Mouse (Mus musculus) limb, embryonic 10.5 days (tissue): Measurements from ENCODE around the gene Fau. TPM values are rescaled to one million over a fixed set of nuclear protein-coding genes. Genes with fewer than 3 reads are reported as not detected.

Source experiments
- DNase-seq: peaks from one replicate; pipeline ENCODE4 v3.0.0-alpha.2; 2017; ENCODE audit warnings: low spot score
- H3K27ac ChIP-seq: fragments of 300-500 bp; sonication (generic); 2 replicates; pipeline ENCODE4 v1.5.1; 2016; ENCODE audit warnings: mild to moderate bottlenecking
- H3K27me3 ChIP-seq: fragments of 300-500 bp; sonication (generic); 2 replicates; pipeline ENCODE4 v1.6.1; 2016; ENCODE audit warnings: low read depth, mild to moderate bottlenecking; ENCODE audit not compliant: poor library complexity, severe bottlenecking
- H3K36me3 ChIP-seq: fragments of 300-500 bp; sonication (generic); 2 replicates; pipeline ENCODE4 v1.6.1; 2016; ENCODE audit warnings: mild to moderate bottlenecking, moderate library complexity
- H3K4me1 ChIP-seq: fragments of 300-500 bp; sonication (generic); 2 replicates; pipeline ENCODE4 v1.6.1; 2016
- H3K4me3 ChIP-seq: fragments of 300-500 bp; sonication (generic); 2 replicates; pipeline ENCODE4 v1.5.1; 2016; ENCODE audit warnings: mild to moderate bottlenecking, moderate library complexity
- H3K9me3 ChIP-seq: fragments of 300-500 bp; sonication (generic); replicated peaks from 2 replicates; pipeline ENCODE4 v1.6.1; 2016; ENCODE audit warnings: mild to moderate bottlenecking
- WGBS: fragments of 180-500 bp; shearing (Covaris S2); methylation state at CpG from one replicate; pipeline ENCODE4 v1.1.7; 2016; 5-methylcytosine and 5-hydroxymethylcytosine counted together
- polyA plus RNA-seq: library from polyadenylated mRNA; unstranded; fragments of >200 nt; fragmentation: Nextera tagmentation; extraction: Ambion mirVana; gene quantifications from 2 replicates; pipeline ENCODE4 v1.2.1, GENCODE M21; 2016

The Fau gene
- polyA plus RNA-seq, 1 experiment from 2014 or later: 820 TPM

DNA sequence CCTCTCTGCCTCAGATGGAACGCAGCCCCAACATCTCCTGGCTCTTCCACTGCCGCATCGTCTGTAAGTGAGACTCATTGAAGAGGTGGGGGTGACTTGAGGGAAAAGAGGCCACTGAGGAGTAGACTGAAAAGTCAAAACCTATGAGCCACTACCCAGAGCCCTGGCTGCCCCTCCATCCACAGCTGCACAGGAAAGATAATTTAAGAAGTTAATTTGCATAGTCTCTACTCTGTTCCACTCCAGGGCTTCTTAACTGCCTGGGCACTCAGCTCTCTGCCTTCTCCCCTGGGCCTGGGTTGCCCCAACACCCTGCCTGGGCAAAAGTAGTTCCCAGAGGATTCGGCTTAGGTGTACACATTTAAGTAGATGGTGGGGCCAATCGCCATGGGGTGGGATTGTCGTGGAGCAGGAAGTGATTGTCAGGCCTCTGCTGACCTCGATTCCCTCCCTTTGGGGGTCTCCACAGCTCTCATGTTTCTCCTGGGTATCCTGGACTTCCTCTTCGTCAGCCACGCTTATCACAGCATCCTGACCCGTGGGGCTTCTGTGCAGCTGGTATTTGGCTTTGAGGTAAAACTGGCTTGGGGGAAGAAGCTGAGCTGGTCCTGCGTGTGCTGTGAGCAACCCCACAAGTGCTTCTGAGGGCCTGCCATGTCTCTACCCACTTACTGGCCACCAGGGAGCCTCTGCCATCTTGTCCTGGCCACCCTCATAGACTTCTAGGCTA is 8.8 kb upstream of the Fau start:
- Histone ChIP-seq H3K9me3 (no peaks in the 10 kb centered on the region), H3K27ac (no peak overlapping the region), H3K4me1 (peaks cover 24% of the 10 kb centered on the region), H3K36me3 (peaks cover 61% of the 10 kb centered on the region), H3K27me3 (no peaks in the 10 kb centered on the region), H3K4me3 (peak overlapping the region; percentile 89; the same call in 1 of the 2 replicates)
- DNase-seq: no peak
- 86% methylated on average over 11 of the region's 11 CpGs for WGBS

- DNase-seq: no peak
- H3K9me3 ChIP-seq: no peaks in the 10 kb centered on the region
- peaks cover 21% of the 10 kb centered on the region for H3K4me1 ChIP-seq
- peaks cover 84% of the 10 kb centered on the region for H3K36me3 ChIP-seq
- H3K27me3 ChIP-seq: no peaks in the 10 kb centered on the region
- H3K4me3 ChIP-seq: no peak overlapping the region
- 91% methylated on average over 7 of the region's 7 CpGs for WGBS
- H3K27ac ChIP-seq: no peak overlapping the region
These were observed 5.1 kb upstream of the Fau start for GRCm38 (mm10) chr19:6052516-6052915.

GRCm38 (mm10) chr19:6054296-6054695 is 3.3 kb upstream of the Fau start:
- Histone ChIP-seq H3K9me3 (no peaks in the 10 kb centered on the region), H3K4me1 (peaks cover 17% of the 10 kb centered on the region), H3K27me3 (no peaks in the 10 kb centered on the region), H3K27ac (no peak overlapping the region), H3K4me3 (no peak overlapping the region; the same call in 1 of the 2 replicates), H3K36me3 (peaks cover 77% of the 10 kb centered on the region)
- no peak for DNase-seq
- WGBS: 90% methylated on average over 5 of the region's 5 CpGs

DNA sequence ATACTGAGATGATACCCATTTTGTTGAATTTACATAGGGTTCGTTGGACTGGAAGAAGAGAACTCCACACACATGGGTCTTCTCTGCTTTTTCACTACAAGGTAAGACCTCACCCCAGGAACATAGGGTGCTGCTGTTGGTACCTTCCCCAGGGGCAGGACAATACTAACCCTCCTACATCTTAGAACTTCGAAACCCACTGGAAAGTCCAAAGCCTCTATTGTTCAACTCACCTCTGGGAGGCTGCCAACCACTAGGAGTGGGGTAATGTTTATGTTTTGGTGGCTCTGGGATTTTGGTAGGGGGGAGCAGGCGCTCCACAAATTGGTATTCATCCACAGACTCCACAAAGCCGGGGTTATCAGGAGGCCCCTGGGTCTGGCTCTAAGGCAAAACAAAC is 948 bp upstream of the Fau start:
- 71% methylated on average over 4 of the region's 4 CpGs for WGBS
- Histone ChIP-seq H3K36me3 (peaks cover 64% of the 10 kb centered on the region), H3K4me1 (peaks cover 25% of the 10 kb centered on the region)

GRCm38 (mm10) chr19:6058513-6058912 is 869 bp downstream of the Fau start:
- H3K27me3 ChIP-seq: no peaks in the 10 kb centered on the region
- peak overlapping the region; percentile 94 for H3K27ac ChIP-seq
- no peak for DNase-seq
- H3K9me3 ChIP-seq: no peaks in the 10 kb centered on the region
- peaks cover 54% of the 10 kb centered on the region for H3K36me3 ChIP-seq
- peak overlapping the region; percentile 87 for H3K4me3 ChIP-seq
- H3K4me1 ChIP-seq: peaks cover 41% of the 10 kb centered on the region
- 38% methylated on average over 5 of the region's 5 CpGs for WGBS

More for the DNA sequence above, 948 bp upstream of the Fau start:
- H3K27me3 ChIP-seq: no peaks in the 10 kb centered on the region
- peak overlapping the region; percentile 87 for H3K4me3 ChIP-seq
- H3K27ac ChIP-seq: peak overlapping the region; percentile 94
- DNase-seq: no peak
- no peaks in the 10 kb centered on the region for H3K9me3 ChIP-seq

- peak overlapping the region; percentile 87 for H3K4me3 ChIP-seq
- no peak for DNase-seq
- no peaks in the 10 kb centered on the region for H3K9me3 ChIP-seq
- H3K27ac ChIP-seq: no peak overlapping the region
- peaks cover 41% of the 10 kb centered on the region for H3K4me1 ChIP-seq
- H3K36me3 ChIP-seq: peaks cover 54% of the 10 kb centered on the region
- no peaks in the 10 kb centered on the region for H3K27me3 ChIP-seq
- 87% methylated on average over 5 of the region's 5 CpGs for WGBS
These were observed 1.3 kb downstream of the Fau start for GRCm38 (mm10) chr19:6058966-6059365.

- peak; percentile 91 for DNase-seq
- H3K27ac ChIP-seq: peak within 1 kb of the TSS; percentile 94
- H3K9me3 ChIP-seq: no peaks in the 10 kb centered on the region
- peaks cover 36% of the 10 kb centered on the region for H3K36me3 ChIP-seq
- WGBS: under 1% methylated on average over 58 of the region's 58 CpGs
- peak within 1 kb of the TSS; percentile 88 for H3K4me3 ChIP-seq
- H3K4me1 ChIP-seq: peaks cover 43% of the 10 kb centered on the region
- H3K27me3 ChIP-seq: no peaks in the 10 kb centered on the region
These were observed 3.4 kb downstream of the Fau start, which contains the start of gene Znhit2 for GRCm38 (mm10) chr19:6061021-6061533. Znhit2 (plus strand) TSS chr19:6061192.

GRCm38 (mm10) chr19:6061641-6062302 is 4.1 kb downstream of the Fau start:
- H3K9me3 ChIP-seq: no peaks in the 10 kb centered on the region
- peaks cover 34% of the 10 kb centered on the region for H3K36me3 ChIP-seq
- peaks cover 43% of the 10 kb centered on the region for H3K4me1 ChIP-seq
- H3K27ac ChIP-seq: peak overlapping the region; percentile 94
- no peaks in the 10 kb centered on the region for H3K27me3 ChIP-seq
- peak overlapping the region; percentile 88 for H3K4me3 ChIP-seq
- peak; percentile 58 for DNase-seq
- 2% methylated on average over 44 of the region's 44 CpGs for WGBS

DNA sequence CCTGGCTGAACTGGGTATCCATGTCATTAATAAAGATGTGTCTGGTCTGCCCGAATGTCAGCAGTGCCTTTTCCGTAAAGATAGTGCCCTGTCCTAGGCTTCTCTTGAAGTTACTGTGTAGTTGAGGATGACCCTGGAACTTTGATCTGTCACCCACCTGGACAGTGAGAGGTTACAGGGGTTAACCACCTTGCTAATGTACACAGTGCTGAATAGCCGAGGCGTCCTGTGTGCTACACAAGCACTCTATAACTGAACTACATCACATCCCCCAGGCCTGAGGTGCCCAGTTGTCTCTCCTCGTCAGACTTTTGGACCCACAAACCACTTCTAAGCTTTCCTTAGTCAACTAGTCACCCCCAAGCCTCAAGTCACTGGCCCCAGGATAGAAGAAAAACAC is 4.8 kb downstream of the Fau start:
- Histone ChIP-seq H3K9me3 (no peaks in the 10 kb centered on the region), H3K4me1 (peaks cover 47% of the 10 kb centered on the region), H3K27ac (peak overlapping the region; percentile 94), H3K4me3 (peak overlapping the region; percentile 88), H3K27me3 (no peaks in the 10 kb centered on the region), H3K36me3 (peaks cover 34% of the 10 kb centered on the region)
- WGBS: 76% methylated on average over 5 of the region's 5 CpGs
- DNase-seq: no peak

DNA sequence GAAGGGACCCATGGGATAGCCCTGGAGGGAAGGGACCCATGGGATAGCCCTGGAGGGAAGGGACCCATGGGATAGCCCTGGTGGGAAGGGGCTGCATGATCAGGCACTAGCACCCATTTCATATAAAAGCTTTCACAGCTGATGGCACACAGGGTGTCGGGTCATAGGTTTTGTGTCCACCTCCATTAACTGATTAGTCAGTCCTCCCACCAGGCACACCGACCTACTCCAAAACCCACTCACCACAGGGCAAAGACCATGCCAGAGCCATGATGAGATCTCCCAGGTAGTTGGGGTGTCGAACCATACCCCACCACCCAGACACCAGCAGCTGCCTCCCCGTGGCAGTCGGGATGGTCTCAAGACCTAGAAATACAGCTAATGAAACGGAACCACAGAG is 5.4 kb downstream of the Fau start:
- no peak overlapping the region for H3K27ac ChIP-seq
- 97% methylated on average over 6 of the region's 6 CpGs for WGBS
- no peaks in the 10 kb centered on the region for H3K27me3 ChIP-seq
- no peaks in the 10 kb centered on the region for H3K9me3 ChIP-seq
- DNase-seq: no peak
- peaks cover 34% of the 10 kb centered on the region for H3K36me3 ChIP-seq
- H3K4me1 ChIP-seq: peaks cover 54% of the 10 kb centered on the region
- H3K4me3 ChIP-seq: peak overlapping the region; percentile 88

DNA sequence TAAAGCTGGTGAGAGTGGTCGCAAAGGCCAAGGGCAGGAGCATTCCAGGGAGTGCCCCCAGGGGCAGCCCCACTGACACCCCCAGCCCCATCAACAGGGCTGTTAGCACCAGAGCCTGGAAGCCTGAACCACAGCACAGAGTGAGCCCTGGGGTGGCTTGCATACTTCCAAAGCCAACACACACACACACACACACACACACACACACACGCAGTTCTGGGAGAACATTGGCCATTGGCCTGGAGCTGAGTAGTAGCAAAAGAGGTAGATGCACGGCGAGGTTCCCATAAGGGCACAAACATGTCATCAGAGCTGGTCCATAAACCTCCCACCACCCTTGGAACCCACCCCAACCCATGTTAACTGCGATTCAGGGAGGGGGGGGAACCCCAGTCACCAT is 8.9 kb downstream of the Fau start:
- Histone ChIP-seq H3K4me1 (peaks cover 45% of the 10 kb centered on the region), H3K9me3 (no peaks in the 10 kb centered on the region), H3K27me3 (no peaks in the 10 kb centered on the region), H3K27ac (peak overlapping the region; percentile 85), H3K36me3 (peaks cover 47% of the 10 kb centered on the region), H3K4me3 (peak overlapping the region; percentile 69)
- no peak for DNase-seq
- 41% methylated on average over 5 of the region's 5 CpGs for WGBS

DNA sequence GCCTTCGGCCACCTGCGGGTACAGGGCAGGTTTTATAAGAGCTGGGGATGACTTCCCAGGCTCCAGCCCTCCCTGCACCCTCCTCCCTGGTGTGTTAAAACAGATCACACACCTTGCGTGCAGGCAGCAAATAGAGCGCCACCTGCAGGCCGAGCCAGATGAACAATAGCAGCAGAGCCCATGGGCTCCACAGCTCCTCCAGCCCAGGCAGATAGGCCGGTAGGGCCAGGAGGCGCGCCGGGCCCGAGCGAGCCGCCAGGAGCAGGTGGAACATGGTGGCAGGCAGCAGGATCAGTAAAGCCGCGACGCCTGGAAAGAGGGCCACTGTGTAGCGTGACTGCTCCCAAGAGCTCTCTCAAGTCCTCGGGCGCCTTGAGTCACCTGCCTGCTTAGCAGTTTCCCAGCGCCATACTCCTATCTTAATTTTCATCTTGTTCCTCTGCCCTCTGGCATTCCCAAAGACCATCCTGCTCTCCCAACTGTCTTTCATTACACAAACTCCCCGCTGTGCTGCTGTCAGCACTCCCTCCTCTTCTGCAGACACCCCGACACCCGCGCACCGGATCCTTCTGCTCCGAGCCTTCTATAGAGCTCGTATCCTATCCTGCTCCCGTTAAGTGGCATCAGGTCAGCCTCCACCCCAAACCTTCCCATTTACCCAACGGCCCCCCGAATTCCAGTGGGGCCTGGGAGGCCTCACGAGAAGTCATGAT is 9.5 kb downstream of the Fau start:
- peak; percentile 92 for DNase-seq
- Histone ChIP-seq H3K9me3 (no peaks in the 10 kb centered on the region), H3K36me3 (peaks cover 48% of the 10 kb centered on the region)

More for the DNA sequence above, 9.5 kb downstream of the Fau start:
- under 1% methylated on average over 30 of the region's 30 CpGs for WGBS
- peak overlapping the region; percentile 85 for H3K27ac ChIP-seq
- peaks cover 39% of the 10 kb centered on the region for H3K4me1 ChIP-seq
- H3K27me3 ChIP-seq: no peaks in the 10 kb centered on the region
- peak overlapping the region; percentile 69 for H3K4me3 ChIP-seq
